Mouse (Mus musculus): Measurements from ENCODE around the gene Atf1. TPM values are rescaled to one million over a fixed set of nuclear protein-coding genes. Genes with fewer than 3 reads are reported as not detected.
A peak's percentile ranks its signal among the peaks of the same experiment; 100 is the strongest.

Atf1 gene
- polyA plus RNA-seq (2014; fragmentation: Nextera tagmentation; extraction: Ambion mirVana): 10.3 and 12.1 TPM in 2 replicates

- Histone ChIP-seq H3K27ac (ENCODE audit: low read depth, low read length) (peak within 1 kb of the TSS; percentile 100), H3K9me3 (replicated peaks; ENCODE audit: control insufficient read depth, low read length) (no peaks in the 10 kb centered on the region), H3K4me2 (ENCODE audit: low read length) (peak within 1 kb of the TSS; percentile 85), H3K36me3 (ENCODE audit: control insufficient read depth, insufficient read depth, low read length) (peaks cover 3% of the 10 kb centered on the region; the same call in 1 of the 2 replicates), H3K27me3 (replicated peaks; ENCODE audit: control insufficient read depth, insufficient read depth, low read length) (no peaks in the 10 kb centered on the region), H3K4me3 (ENCODE audit: low read depth, low read length) (peak within 1 kb of the TSS; percentile 78), H3K4me1 (ENCODE audit: control insufficient read depth, insufficient read depth, low read length) (peaks cover 10% of the 10 kb centered on the region), H3K9ac (ENCODE audit: low read length) (peak within 1 kb of the TSS; percentile 99)
- DNase-seq (ENCODE audit: low spot score) (peak; percentile 94), ATAC-seq (peak; percentile 89)
- whole genome bisulfite sequencing: under 1% methylated on average over 77 of the region's 133 CpGs
Observed at GRCm38 (mm10) chr15:100227663-100228534, at the start of gene Atf1. TSS of gene Atf1 (plus strand) at chr15:100227819.

GRCm38 (mm10) chr15:100178487-100178886 lies 49.1 kb upstream of the Atf1 start:
- no peak for ATAC-seq

GRCm38 (mm10) chr15:100179685-100180084 lies 47.9 kb upstream of the Atf1 start:
- 93% methylated on average over 6 of the region's 6 CpGs for WGBS
- no peak for ATAC-seq

More at GRCm38 (mm10) chr15:100178487-100178886, 49.1 kb upstream of the Atf1 start:
- Histone ChIP-seq H3K36me3 (ENCODE audit: control insufficient read depth, insufficient read depth, low read length) (peaks cover 87% of the 10 kb centered on the region), H3K4me2 (ENCODE audit: low read length) (no peak overlapping the region), H3K9ac (ENCODE audit: low read length) (no peak overlapping the region), H3K27me3 (replicated peaks; ENCODE audit: control insufficient read depth, insufficient read depth, low read length) (no peaks in the 10 kb centered on the region), H3K27ac (ENCODE audit: low read depth, low read length) (no peak overlapping the region), H3K4me1 (ENCODE audit: control insufficient read depth, insufficient read depth, low read length) (no peaks in the 10 kb centered on the region), H3K4me3 (ENCODE audit: low read depth, low read length) (no peak overlapping the region), H3K9me3 (replicated peaks; ENCODE audit: control insufficient read depth, low read length) (no peaks in the 10 kb centered on the region)
- 70% methylated on average over 7 of the region's 7 CpGs for WGBS
- no peak for DNase-seq (ENCODE audit: low spot score)

GRCm38 (mm10) chr15:100180221-100180620 lies 47.4 kb upstream of the Atf1 start:
- no peak overlapping the region for H3K27ac ChIP-seq (ENCODE audit: low read depth, low read length)
- H3K4me3 ChIP-seq (ENCODE audit: low read depth, low read length): no peak overlapping the region
- ATAC-seq (no peak), DNase-seq (ENCODE audit: low spot score) (no peak)
- WGBS: 92% methylated on average over 4 of the region's 4 CpGs
- H3K36me3 ChIP-seq (ENCODE audit: control insufficient read depth, insufficient read depth, low read length): peaks cover 84% of the 10 kb centered on the region
- H3K4me1 ChIP-seq (ENCODE audit: control insufficient read depth, insufficient read depth, low read length): no peaks in the 10 kb centered on the region
- no peaks in the 10 kb centered on the region for H3K9me3 ChIP-seq (replicated peaks; ENCODE audit: control insufficient read depth, low read length)
- no peaks in the 10 kb centered on the region for H3K27me3 ChIP-seq (replicated peaks; ENCODE audit: control insufficient read depth, insufficient read depth, low read length)
- no peak overlapping the region for H3K4me2 ChIP-seq (ENCODE audit: low read length)
- no peak overlapping the region for H3K9ac ChIP-seq (ENCODE audit: low read length)

More at GRCm38 (mm10) chr15:100179685-100180084, 47.9 kb upstream of the Atf1 start:
- no peak overlapping the region for H3K27ac ChIP-seq (ENCODE audit: low read depth, low read length)
- H3K36me3 ChIP-seq (ENCODE audit: control insufficient read depth, insufficient read depth, low read length): peaks cover 86% of the 10 kb centered on the region
- no peaks in the 10 kb centered on the region for H3K4me1 ChIP-seq (ENCODE audit: control insufficient read depth, insufficient read depth, low read length)
- no peak overlapping the region for H3K9ac ChIP-seq (ENCODE audit: low read length)
- no peak overlapping the region for H3K4me3 ChIP-seq (ENCODE audit: low read depth, low read length)
- no peak overlapping the region for H3K4me2 ChIP-seq (ENCODE audit: low read length)
- no peak for DNase-seq (ENCODE audit: low spot score)
- H3K27me3 ChIP-seq (replicated peaks; ENCODE audit: control insufficient read depth, insufficient read depth, low read length): no peaks in the 10 kb centered on the region
- no peaks in the 10 kb centered on the region for H3K9me3 ChIP-seq (replicated peaks; ENCODE audit: control insufficient read depth, low read length)

- Histone ChIP-seq H3K9ac (ENCODE audit: low read length) (no peak overlapping the region), H3K27me3 (replicated peaks; ENCODE audit: control insufficient read depth, insufficient read depth, low read length) (no peaks in the 10 kb centered on the region), H3K9me3 (replicated peaks; ENCODE audit: control insufficient read depth, low read length) (no peaks in the 10 kb centered on the region), H3K4me1 (ENCODE audit: control insufficient read depth, insufficient read depth, low read length) (no peaks in the 10 kb centered on the region), H3K4me3 (ENCODE audit: low read depth, low read length) (no peak overlapping the region), H3K36me3 (ENCODE audit: control insufficient read depth, insufficient read depth, low read length) (peaks cover 91% of the 10 kb centered on the region), H3K4me2 (ENCODE audit: low read length) (no peak overlapping the region), H3K27ac (ENCODE audit: low read depth, low read length) (no peak overlapping the region)
- ATAC-seq (no peak), DNase-seq (ENCODE audit: low spot score) (no peak)
- 90% methylated on average over 10 of the region's 10 CpGs for WGBS
Observed at GRCm38 (mm10) chr15:100181841-100182240, 45.8 kb upstream of the Atf1 start.

GRCm38 (mm10) chr15:100182526-100183280 lies 44.9 kb upstream of the Atf1 start:
- no peak overlapping the region for H3K27ac ChIP-seq (ENCODE audit: low read depth, low read length)
- H3K27me3 ChIP-seq (replicated peaks; ENCODE audit: control insufficient read depth, insufficient read depth, low read length): no peaks in the 10 kb centered on the region
- no peak overlapping the region for H3K9ac ChIP-seq (ENCODE audit: low read length)
- no peak for DNase-seq (ENCODE audit: low spot score)
- 89% methylated on average over 28 of the region's 28 CpGs for WGBS
- no peaks in the 10 kb centered on the region for H3K4me1 ChIP-seq (ENCODE audit: control insufficient read depth, insufficient read depth, low read length)
- H3K4me2 ChIP-seq (ENCODE audit: low read length): no peak overlapping the region
- H3K4me3 ChIP-seq (ENCODE audit: low read depth, low read length): no peak overlapping the region
- ATAC-seq: no peak
- H3K36me3 ChIP-seq (ENCODE audit: control insufficient read depth, insufficient read depth, low read length): peaks cover 91% of the 10 kb centered on the region
- no peaks in the 10 kb centered on the region for H3K9me3 ChIP-seq (replicated peaks; ENCODE audit: control insufficient read depth, low read length)

GRCm38 (mm10) chr15:100183510-100183909 lies 44.1 kb upstream of the Atf1 start:
- no peaks in the 10 kb centered on the region for H3K9me3 ChIP-seq (replicated peaks; ENCODE audit: control insufficient read depth, low read length)
- no peak overlapping the region for H3K4me2 ChIP-seq (ENCODE audit: low read length)
- 90% methylated on average over 10 of the region's 10 CpGs for WGBS
- H3K27ac ChIP-seq (ENCODE audit: low read depth, low read length): no peak overlapping the region
- H3K9ac ChIP-seq (ENCODE audit: low read length): no peak overlapping the region
- DNase-seq (ENCODE audit: low spot score): no peak
- no peaks in the 10 kb centered on the region for H3K4me1 ChIP-seq (ENCODE audit: control insufficient read depth, insufficient read depth, low read length)
- ATAC-seq: no peak
- H3K27me3 ChIP-seq (replicated peaks; ENCODE audit: control insufficient read depth, insufficient read depth, low read length): no peaks in the 10 kb centered on the region
- no peak overlapping the region for H3K4me3 ChIP-seq (ENCODE audit: low read depth, low read length)
- peaks cover 89% of the 10 kb centered on the region for H3K36me3 ChIP-seq (ENCODE audit: control insufficient read depth, insufficient read depth, low read length)

GRCm38 (mm10) chr15:100184821-100185496 lies 42.7 kb upstream of the Atf1 start:
- no peaks in the 10 kb centered on the region for H3K9me3 ChIP-seq (replicated peaks; ENCODE audit: control insufficient read depth, low read length)
- no peak overlapping the region for H3K9ac ChIP-seq (ENCODE audit: low read length)
- H3K36me3 ChIP-seq (ENCODE audit: control insufficient read depth, insufficient read depth, low read length): peaks cover 92% of the 10 kb centered on the region
- no peak for ATAC-seq
- no peak overlapping the region for H3K4me2 ChIP-seq (ENCODE audit: low read length)
- H3K27me3 ChIP-seq (replicated peaks; ENCODE audit: control insufficient read depth, insufficient read depth, low read length): no peaks in the 10 kb centered on the region
- no peaks in the 10 kb centered on the region for H3K4me1 ChIP-seq (ENCODE audit: control insufficient read depth, insufficient read depth, low read length)
- no peak for DNase-seq (ENCODE audit: low spot score)
- WGBS: 85% methylated on average over 5 of the region's 5 CpGs
- H3K4me3 ChIP-seq (ENCODE audit: low read depth, low read length): no peak overlapping the region
- no peak overlapping the region for H3K27ac ChIP-seq (ENCODE audit: low read depth, low read length)
